Mouse (Mus musculus): ENCODE measurements around the gene Bpifb2. TPM values are rescaled to one million over a fixed set of nuclear protein-coding genes. Genes with fewer than 3 reads are reported as not detected.

Gene Bpifb2
- not detected in 2 replicates for polyA plus RNA-seq (2012)

GRCm38 (mm10) chr2:153874745-153875144 lies at the start of gene Bpifb2:
Gene Bpifb2, plus strand, starts transcription at chr2:153875045.
- TF ChIP-seq GATA1 (IDR thresholded peaks at IDR 0.05; ENCODE audit: low read length): no peak

- TF ChIP-seq GATA1 (IDR thresholded peaks at IDR 0.05; ENCODE audit: low read length): no peak
Observed at GRCm38 (mm10) chr2:153827171-153827830, 47.5 kb upstream of the Bpifb2 start.

GRCm38 (mm10) chr2:153828704-153829103 lies 46.1 kb upstream of the Bpifb2 start:
- no peak for TF ChIP-seq GATA1 (IDR thresholded peaks at IDR 0.05; ENCODE audit: low read length)

- TF ChIP-seq GATA1 (IDR thresholded peaks at IDR 0.05; ENCODE audit: low read length): no peak
Observed at GRCm38 (mm10) chr2:153833291-153833690, 41.6 kb upstream of the Bpifb2 start.

- no peak for TF ChIP-seq GATA1 (IDR thresholded peaks at IDR 0.05; ENCODE audit: low read length)
Observed at GRCm38 (mm10) chr2:153842854-153843253, 32.0 kb upstream of the Bpifb2 start.

- no peak for TF ChIP-seq GATA1 (IDR thresholded peaks at IDR 0.05; ENCODE audit: low read length)
Observed at GRCm38 (mm10) chr2:153848389-153848788, 26.5 kb upstream of the Bpifb2 start.

- TF ChIP-seq GATA1 (IDR thresholded peaks at IDR 0.05; ENCODE audit: low read length): no peak
Observed at GRCm38 (mm10) chr2:153850351-153851029, 24.4 kb upstream of the Bpifb2 start.

- no peak for TF ChIP-seq GATA1 (IDR thresholded peaks at IDR 0.05; ENCODE audit: low read length)
Observed at GRCm38 (mm10) chr2:153851030-153851360, 23.9 kb upstream of the Bpifb2 start.

GRCm38 (mm10) chr2:153853544-153853943 lies 21.3 kb upstream of the Bpifb2 start:
- no peak for TF ChIP-seq GATA1 (IDR thresholded peaks at IDR 0.05; ENCODE audit: low read length)

GRCm38 (mm10) chr2:153859581-153859980 lies 15.3 kb upstream of the Bpifb2 start:
- no peak for TF ChIP-seq GATA1 (IDR thresholded peaks at IDR 0.05; ENCODE audit: low read length)

GRCm38 (mm10) chr2:153860315-153860714 lies 14.5 kb upstream of the Bpifb2 start:
- TF ChIP-seq GATA1 (IDR thresholded peaks at IDR 0.05; ENCODE audit: low read length): no peak

GRCm38 (mm10) chr2:153860715-153861114 lies 14.1 kb upstream of the Bpifb2 start:
- TF ChIP-seq GATA1 (IDR thresholded peaks at IDR 0.05; ENCODE audit: low read length): no peak

- TF ChIP-seq GATA1 (IDR thresholded peaks at IDR 0.05; ENCODE audit: low read length): no peak
Observed at GRCm38 (mm10) chr2:153861960-153862359, 12.9 kb upstream of the Bpifb2 start.

- no peak for TF ChIP-seq GATA1 (IDR thresholded peaks at IDR 0.05; ENCODE audit: low read length)
Observed at GRCm38 (mm10) chr2:153870984-153871383, 3.9 kb upstream of the Bpifb2 start, which contains the start of gene Sun5. Gene Sun5, minus strand, starts transcription at chr2:153871084.

- TF ChIP-seq GATA1 (IDR thresholded peaks at IDR 0.05; ENCODE audit: low read length): no peak
Observed at GRCm38 (mm10) chr2:153899111-153899510, 24.3 kb downstream of the Bpifb2 start.

- no peak for TF ChIP-seq GATA1 (IDR thresholded peaks at IDR 0.05; ENCODE audit: low read length)
Observed at GRCm38 (mm10) chr2:153900088-153900487, 25.2 kb downstream of the Bpifb2 start, which contains the start of gene Bpifb6. Gene Bpifb6, plus strand, starts transcription at chr2:153900388.

GRCm38 (mm10) chr2:153902726-153903125 lies 27.9 kb downstream of the Bpifb2 start:
- no peak for TF ChIP-seq GATA1 (IDR thresholded peaks at IDR 0.05; ENCODE audit: low read length)

Data from G1E-ER4 (cell line).